Mouse (Mus musculus): ENCODE data around the gene Tgfbrap1.
"Not testable (repeated sequence)": the region's sequence is repeated elsewhere in the genome, so short reads cannot be mapped to it uniquely, and the experiment has no call there.

Tgfbrap1 gene

DNA sequence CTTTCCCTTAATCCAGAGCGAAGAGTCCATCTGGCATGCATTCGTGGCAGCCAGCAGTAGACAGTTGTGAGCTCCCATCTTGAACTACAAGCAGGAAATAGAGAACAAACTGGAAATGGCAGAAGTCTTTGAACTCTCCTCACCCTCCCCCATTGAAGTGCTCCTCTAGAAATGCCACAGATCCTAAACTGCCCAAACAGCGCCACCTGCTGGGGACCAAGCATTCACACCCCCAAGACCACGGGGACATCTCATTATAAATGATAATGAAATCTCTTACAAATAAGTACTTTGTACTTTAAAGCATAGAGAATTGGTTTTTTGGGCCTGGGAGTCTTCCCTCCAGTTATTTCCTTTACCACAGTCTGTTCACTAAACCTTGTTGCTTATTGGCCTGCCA lies 12.1 kb upstream of the Tgfbrap1 start:
- DNase-seq, result peak; percentile 33 to 55

DNA sequence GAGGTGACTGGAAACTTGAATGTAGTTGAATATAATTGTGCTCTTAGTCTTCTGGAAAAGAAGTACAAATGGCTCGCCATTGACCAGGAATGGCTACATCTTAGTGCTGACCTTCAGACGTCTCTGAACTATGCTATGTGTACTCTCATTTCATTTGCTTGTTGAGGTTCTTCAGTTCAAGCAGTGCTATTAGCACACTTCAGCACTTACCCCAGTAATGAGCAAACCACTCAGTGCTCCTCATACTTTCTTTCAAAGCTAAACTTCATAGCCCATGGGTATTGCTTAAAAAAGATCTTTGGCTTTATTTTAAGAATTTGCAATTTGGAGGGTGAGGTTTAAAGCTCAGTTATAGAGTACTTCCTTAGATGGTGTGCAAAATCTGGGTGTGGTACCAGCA lies 10.3 kb upstream of the Tgfbrap1 start:
- no peak for DNase-seq

DNA sequence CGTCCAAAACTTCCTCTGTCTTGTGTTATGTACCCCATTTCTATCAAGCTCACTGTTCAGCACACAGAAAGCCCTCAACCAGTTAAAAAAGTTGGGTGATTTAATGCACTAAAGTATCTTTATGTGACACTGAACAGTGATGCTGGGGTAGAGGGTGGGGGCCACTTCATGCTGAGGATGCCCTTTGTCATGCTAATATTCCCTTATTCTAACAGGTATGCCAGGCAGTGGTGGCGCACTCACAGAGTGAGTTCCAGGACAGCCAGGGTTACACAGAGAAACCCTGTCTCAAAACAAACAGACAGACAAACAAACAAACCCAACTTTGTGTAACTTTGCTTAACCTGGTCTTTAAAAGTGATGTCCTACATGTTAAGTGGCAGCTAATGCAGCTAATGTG lies 4.2 kb downstream of the Tgfbrap1 start:
- DNase-seq, result no peak

DNA sequence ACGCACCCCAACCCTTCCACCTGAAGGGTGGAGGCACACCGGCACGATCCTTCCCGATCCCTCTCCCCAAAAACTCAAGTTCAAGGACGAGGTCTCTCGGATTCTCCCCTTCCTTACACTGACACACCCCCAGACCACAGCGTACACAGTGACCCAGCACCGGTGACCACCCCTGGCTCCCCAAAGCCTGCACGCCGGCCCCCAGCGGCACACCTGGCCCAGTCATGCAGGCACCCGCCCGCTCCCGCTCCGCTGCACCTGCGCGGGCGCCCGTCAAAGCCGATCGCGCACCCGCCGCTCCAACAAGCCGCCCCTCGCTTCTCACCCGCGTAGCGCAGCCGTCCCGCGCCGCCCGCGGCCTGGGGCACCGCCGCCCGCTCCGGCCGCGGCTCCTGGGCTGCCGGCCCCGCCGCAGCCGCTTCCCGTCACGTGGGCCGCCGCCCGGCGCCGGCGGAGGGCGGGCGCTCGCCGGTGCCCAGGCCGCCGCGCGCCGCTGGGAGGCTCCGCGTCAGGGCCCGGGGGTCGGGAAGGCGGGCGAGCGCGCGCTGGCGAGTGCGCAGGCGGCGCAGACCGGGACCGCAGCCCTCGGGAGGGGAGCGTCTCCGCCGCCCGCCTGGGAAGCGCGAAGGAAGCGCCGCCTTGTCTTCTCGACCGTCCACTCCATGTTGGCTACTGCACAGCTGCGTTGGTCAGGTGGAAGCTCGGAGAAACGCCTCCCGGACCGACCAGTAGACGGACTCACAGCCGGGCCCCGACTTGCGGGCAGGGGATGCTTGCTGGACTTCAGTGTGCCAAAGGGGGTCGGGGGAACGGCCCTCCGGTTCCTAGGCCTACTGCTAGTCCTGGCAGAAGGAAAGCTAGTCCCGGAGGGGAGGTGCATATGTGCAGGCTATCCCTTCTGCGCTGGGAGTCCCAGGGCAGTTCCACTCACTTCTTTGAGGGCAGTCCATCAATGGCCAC lies 6.1 kb downstream of the Tgfbrap1 start:
- DNase-seq, result peak; percentile 66 to 73

DNA sequence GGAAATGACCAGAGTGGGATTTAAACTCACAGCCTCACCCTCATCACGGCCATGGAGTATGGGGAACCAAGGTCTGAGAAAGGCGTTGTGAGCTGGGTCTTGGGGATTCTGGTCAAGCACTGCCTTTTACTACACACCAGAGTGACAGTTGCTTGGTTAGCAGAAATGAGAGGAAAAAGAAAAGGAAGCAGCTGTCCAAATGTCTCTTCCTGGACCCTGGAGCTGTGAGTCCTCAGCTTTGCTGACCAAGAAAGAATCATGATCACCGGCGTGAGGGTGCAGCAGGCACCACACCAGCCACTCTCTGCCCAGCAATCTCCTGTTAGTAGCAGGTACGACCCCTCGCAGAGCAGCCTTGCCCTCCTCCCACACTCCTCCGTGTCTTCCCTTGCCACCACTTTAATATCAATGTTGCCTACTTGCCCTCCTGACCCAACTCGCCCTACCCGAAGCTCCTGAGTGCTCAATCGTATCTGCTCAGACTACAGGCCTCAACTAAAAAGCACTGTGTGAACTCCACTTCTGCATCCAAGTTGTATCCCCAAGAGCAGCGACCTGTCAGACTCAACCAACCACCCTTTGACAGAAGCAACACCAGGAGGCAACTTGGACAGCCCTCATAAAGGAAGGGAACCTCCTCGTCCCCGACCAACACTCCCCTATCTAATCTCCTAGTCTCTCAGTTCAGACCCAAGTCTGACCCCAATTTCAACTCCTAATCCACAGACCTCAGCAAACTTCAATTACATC lies 7.0 kb downstream of the Tgfbrap1 start:
- no peak for DNase-seq

DNA sequence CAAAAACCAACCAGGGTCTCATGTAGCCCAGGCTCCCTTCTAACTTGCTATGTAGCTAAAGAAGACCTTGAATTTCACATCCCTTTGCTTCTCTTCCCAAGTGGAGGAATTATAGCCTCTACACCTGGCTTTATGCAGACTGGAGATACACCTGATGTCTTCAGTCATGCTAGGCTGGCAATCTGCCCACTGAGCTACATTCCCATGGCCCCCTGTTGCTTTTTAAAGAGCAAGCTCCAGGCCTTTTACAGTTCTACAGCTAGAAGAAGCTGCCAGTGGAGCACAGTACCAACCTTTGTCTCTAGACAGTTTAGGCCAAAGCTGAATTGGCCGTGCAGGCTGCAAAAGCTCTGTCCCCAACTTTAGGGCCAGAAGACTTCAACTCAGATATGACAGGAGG lies 8.0 kb downstream of the Tgfbrap1 start:
- no peak for DNase-seq

DNA sequence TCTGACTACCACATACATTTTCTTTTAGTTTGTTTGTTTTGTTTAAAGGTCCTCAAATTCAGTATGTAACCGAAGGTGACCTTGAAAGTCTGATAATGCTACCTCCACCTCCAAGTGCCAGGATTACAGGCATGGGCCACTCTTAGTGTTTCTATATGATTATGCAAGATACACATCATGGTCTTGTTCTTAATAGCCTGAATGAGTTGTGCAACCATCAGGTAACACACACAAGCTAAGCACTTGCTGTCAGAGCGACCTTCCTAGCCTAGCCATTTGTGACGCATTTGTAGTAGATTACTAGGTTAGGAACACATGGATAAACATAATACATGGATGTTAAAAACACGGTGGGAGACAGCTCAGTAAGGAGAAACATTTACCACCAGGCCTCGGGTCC lies 15.5 kb downstream of the Tgfbrap1 start:
- no peak for DNase-seq

DNA sequence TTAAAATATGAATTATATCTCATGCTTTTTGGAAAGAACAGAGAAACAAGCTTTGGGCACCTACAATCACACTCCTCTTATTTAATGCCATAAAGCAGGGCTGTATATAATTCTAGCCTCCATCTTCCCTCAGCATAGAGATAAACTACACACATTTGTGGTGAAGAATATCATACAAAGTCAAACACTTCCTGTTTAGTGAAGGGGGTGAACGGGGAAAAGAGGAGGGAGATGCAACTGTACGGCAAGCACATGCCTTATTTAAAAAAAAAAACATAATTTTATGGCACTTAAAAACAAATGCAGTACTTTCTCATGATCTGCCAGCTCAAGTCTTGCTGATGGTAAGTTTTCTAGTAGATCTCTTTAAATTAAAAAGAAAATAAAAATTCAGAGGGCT lies 20.3 kb downstream of the Tgfbrap1 start:
- DNase-seq, result no peak

DNA sequence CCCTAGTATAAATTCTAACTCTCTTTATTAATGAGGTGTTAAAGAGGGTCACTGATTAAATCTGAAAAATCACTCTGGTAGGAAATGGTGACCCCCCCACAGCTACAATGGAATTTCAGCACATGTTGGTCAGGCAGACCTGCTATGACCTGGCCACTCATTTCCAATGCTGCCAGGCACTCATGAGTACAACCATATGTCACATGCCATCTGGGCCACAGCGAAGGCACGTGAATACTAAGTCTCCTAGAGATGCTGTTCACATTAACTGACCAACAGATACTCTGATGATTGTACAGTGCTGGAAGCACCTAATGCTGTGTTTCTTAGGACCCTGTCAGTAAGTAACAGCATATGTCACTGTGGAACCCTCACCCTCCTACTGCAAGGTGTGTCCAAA lies 23.6 kb downstream of the Tgfbrap1 start:
- DNase-seq, result no peak

DNA sequence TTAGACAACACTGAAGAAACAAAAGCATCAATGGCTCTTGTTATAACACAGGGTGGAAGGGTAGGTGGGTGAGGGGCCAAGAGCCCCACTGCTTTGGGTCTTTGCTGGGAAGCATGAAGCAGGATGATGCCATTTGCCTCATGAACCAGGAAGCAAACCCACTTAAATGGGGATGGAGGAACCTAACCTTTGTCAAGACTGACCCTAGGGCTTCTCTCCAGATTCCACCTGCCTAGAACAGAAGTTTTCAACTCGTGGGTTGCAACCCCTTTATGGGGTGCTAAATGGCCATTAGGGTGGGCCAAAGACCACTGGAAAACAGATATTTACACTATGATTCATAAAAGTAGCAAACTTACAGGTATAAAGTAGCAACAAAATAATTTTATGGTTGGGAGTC lies 25.9 kb downstream of the Tgfbrap1 start:
- no peak for DNase-seq

DNA sequence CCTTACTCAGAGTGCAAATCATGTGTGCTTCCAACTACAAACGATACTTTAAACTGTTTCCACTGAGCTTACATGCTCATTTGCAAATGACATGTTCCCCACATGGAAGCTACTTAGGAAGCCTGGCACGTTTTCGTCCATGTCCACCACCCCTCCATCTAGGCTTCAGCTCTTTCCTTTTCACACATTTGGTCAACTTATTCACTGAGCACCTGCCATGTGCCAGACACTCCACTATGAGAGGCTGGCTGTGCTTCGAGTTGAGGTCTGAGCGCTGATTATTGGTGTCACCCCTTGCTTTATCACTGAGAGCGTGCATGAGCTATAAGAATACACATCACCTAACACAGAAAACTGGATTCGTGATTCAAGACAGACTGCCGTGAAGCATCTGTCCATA lies 26.4 kb downstream of the Tgfbrap1 start:
- no peak for DNase-seq

DNA sequence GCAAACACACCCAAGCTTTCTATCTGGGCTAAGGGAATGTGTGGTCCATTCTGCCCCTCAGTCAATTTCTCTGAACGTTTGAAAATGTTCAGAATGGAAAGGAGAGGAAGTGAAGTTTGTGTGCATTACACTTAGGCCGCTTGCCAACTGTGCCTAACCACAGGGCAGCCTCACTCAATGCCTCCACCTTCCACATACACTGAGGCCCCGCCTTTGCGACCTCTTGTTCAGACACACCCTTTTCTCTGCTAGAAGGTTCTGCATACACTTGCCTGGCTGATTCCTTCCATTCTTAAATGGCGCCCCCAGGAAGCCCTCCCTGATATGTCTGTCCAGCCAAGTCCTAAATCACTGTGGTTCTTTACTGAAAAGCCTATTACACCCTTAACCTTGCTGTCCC lies 27.7 kb downstream of the Tgfbrap1 start:
- no peak for DNase-seq

DNA sequence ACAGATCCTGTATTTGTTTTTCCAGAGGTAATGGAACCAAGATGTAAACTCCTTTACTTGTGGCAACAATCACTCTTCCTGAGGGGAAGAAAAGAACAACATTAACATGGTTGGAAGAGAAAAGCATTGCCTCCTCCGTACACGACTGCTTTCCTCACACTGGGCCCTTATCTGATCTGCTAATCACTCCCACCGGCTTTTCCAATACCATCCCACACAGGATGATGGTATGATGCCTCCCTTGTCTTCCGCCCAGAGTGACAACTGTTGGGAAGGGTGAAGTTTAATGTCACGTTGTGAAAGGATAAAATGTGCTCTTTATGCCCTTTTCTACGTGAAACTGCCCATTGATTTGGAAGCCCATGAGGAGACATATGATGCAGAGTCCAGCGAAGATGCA lies 30.9 kb downstream of the Tgfbrap1 start:
- no peak for DNase-seq

DNA sequence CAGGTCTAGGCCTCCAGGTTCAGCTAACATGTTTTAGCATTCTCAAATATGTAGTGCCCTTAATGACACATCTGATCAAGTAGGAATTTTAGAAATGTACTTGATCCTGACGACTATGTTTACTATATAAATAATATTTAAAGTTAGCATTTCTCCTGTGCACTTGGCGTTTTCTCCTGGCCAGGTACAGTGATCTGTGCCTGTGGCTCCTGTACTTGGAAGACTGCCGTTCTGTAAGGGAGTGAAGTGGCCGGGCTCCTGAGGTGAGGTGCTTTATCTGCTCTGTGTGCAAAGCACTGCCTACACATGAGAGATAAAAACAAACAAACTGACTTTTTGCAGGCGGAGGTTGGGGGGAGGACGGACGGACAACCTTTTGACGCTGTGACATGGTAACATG lies 31.9 kb downstream of the Tgfbrap1 start:
- DNase-seq, result no peak

DNA sequence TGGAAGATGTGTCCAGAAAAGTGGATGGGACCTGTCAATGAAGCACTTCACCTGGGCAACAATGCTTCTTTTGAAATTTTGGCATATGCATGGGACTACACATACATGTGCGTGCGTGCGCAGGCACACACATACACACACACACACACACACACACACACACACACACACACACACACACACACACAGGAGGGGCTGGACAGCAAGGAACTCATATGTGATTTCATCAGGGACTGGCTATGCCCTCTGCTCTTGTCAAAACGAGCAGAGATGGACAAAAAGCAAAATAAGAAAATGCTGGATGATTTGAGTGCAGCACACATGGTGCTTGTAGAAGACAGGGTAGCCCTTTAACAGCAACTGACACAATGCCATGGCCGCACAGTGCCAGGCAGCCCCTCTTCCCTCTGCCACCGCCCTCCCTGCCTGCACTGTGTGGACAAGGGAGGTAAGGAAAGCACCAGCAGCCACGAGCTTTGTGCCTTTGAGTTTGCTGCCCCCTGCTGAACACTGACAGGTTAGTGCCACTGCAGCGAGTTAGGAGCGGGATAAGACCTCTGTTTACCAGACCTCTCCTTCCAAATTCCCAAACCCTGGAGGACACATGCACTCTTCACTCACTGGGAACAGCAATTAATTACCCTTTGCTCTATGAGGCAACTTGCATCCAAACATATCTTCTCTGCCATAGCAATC lies 32.7 kb downstream of the Tgfbrap1 start:
- peak; percentile 24 to 49 for DNase-seq

DNA sequence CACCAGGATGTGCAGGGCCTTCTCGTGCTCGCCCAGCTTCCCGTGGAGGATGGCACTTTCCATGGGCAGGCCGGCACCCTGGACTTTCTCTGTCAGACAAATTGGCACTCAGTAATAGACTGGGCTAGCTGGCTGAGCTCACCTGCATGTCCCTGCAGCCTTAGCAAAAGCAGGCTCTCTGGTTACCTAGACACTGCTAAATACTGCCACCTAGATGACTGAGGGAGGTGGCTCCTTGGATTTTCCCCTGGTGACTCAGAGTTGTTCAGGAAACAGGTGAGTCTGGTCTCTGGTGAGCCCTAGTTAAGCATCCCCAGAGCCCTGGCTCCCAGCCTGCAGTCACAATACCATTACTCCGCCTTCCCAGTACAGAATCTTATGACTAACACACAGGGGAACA lies 46.5 kb downstream of the Tgfbrap1 start:
- DNase-seq, result peak in 1 of 2 experiments; percentile 4

DNA sequence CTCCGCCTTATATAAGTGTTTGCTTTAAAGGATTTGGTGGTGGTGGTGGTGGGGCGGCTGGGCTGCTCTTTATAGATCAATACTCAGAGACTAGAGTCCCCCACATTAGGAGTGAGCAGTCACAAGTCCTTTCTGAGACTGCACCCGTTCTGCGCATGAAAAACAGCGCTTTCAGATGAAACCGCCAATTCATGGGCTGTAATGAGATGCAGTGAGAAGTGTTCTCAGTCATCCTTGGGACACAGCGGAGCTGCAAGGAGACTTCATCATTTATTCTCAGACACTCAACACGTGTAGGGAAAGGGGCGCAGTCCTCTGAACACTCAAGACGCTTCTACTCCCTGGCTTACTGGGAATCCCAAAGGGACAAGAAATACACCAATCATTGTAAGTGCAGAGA lies 50.6 kb downstream of the Tgfbrap1 start:
- no peak for DNase-seq

DNA sequence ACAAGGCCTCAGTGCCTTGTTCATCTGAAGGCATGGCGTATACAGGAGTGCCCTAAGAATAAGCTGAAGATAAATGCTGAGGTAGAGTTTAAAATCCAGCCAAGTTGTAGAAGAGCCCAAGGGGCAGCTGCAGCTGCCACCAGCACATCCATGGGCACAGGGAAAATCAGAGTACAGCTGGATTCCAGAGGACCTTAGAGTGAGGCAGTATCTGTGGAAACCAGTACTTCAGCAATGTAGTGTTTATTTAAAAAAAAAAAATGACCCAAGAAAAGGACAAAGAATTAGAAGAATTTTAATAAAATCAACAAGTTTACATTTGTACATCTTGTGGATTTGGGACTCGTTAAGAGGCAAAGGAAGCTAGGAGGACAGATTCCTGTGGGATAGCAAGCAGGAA lies 51.4 kb downstream of the Tgfbrap1 start:
- DNase-seq, result no peak

DNA sequence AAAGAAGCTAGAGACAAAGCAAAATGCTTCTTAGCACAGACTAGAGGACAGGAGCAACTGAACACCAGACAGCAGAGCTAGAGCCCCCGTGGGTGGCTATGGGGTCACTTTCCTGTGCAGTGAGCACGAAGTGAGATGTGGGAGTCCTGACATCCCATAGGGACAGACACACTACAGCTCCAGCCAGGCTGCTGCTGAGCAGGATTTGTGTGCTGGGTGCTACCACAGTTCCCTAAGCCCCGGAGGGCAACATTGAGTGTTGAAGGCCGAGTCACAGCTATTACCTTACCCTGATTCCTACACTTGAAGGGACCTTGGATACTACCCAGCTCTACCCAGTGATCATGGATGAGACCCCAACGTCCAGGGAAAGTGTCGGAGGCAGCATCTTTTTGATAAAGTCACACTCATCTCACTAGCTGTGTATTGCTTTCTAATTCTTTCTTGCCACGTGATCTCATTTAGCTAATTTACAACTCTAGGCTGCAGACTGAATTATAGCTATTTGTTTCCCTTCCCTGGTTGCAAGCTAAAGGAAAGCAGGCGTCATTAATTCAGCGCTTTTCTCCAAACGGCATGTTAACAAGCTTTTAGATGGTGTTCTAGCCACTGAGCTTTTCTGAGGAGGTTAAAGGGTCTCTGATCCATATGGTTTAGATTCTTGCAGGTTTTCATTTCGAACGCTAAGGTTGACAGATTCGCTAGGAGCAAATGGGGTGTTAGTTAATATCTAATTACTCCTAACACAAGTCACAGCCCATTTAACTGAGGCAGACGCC lies 53.0 kb downstream of the Tgfbrap1 start:
- DNase-seq, result peak in 1 of 2 experiments; percentile 2

DNA sequence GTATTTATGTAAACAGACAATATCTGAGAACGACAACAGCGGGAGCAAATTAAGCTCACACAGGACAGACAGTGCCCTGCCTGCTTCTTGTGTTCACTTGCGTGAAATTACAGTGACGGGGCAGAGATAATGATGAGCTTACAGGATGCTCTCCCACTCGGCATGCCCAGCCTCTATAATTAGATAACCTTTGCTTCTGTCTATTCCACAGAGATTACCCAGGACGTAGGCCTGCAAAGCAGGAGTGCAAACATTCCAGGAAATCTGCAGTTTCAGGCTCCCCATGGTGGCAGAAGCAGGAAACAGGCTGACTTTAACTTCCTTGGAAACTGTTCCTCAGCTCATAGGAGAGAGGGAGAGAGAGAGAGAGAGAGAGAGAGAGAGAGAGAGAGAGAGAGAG lies 56.2 kb downstream of the Tgfbrap1 start:
- no peak for DNase-seq

DNA sequence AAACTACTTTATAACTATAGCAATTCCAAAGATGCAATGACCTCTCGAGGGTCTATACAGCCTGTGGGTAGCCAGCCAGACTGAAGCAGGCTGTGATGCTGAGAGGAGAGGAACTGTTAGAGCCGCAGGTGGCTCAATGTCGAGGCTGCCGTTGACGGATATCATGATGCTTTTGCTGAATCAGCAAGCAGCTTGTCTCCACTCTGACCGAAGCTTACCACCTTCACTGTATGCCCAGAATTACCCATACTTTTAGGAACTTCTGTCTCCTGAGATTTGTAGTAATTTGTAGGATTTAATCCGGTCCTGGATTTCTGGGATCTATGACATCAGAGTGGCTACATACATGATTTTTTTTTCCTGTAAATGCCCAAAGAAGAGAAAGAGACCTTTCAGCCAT lies 62.4 kb downstream of the Tgfbrap1 start:
- DNase-seq, result no peak

DNA sequence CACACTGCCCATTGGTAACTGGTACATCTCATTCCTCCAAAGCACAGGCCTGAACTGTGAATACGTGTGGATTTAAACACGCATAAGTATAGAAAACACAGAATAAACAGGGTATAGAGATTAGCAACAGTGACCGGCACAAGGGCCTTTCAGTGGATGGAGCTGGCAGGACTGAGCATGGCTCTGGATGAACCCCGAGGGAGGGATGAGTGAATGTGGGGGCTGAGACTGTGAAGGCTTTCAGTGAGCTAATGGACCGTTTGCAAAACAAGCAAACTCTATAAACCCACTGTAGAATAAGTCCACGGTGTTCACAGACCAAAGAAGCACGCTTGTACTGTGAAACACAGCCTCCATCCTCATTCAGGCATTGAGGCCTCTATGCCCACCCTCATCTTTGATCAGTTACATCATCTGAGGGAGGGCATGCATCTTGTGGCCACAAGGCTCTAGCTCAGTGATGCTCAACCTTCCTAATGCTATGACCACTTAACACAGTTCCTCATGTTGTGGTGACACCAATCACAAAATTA lies 83.2 kb downstream of the Tgfbrap1 start:
- DNase-seq, result not testable (repeated sequence)

Data from kidney, adult 8-10 months (tissue).